Mouse (Mus musculus): ENCODE measurements around the gene Bptf. TPM values are rescaled to one million over a fixed set of nuclear protein-coding genes. Genes with fewer than 3 reads are reported as not detected.

Bptf gene
- 11.8 TPM for polyA plus RNA-seq (2012; fragmentation: generic; extraction: Trizol)

- H3K27me3 ChIP-seq (ENCODE audit: control insufficient read depth, insufficient read depth, insufficient read length): no peaks in the 10 kb centered on the region
- peak within 1 kb of the TSS; percentile 100 for H3K4me2 ChIP-seq (ENCODE audit: low read depth)
- H3K4me3 ChIP-seq: peak within 1 kb of the TSS; percentile 54
- peaks cover 45% of the 10 kb centered on the region for H3K79me2 ChIP-seq (ENCODE audit: control insufficient read depth, insufficient read depth)
- peak within 1 kb of the TSS; percentile 65 for H3ac ChIP-seq (ENCODE audit: control insufficient read depth, insufficient read length)
- TF ChIP-seq MYOG (IDR thresholded peaks at IDR 0.05; ENCODE audit: control insufficient read depth in 1 of 3, insufficient read depth in 1 of 3, insufficient read length in 2 of 3, low read depth in 2 of 3): peak in 1 of 3 experiments; percentile 50
- peak; percentile 70 for TF ChIP-seq POLR2AphosphoS2 (IDR thresholded peaks at IDR 0.05; ENCODE audit: insufficient read length, low read depth)
- no peak for TF ChIP-seq E2F4 (IDR thresholded peaks at IDR 0.05; ENCODE audit: insufficient read depth)
- no peak for TF ChIP-seq TCF3 (IDR thresholded peaks at IDR 0.05; ENCODE audit: insufficient read length, low read depth)
- TF ChIP-seq USF1 (IDR thresholded peaks at IDR 0.05; ENCODE audit: low read depth): peak; percentile 90
- no peak for TF ChIP-seq SRF (IDR thresholded peaks at IDR 0.05; ENCODE audit: control insufficient read depth, insufficient read length, low read depth)
- no peak for TF ChIP-seq CEBPB (IDR thresholded peaks at IDR 0.05; ENCODE audit: insufficient read depth, poor library complexity, severe bottlenecking)
- no peak for TF ChIP-seq TCF12 (IDR thresholded peaks at IDR 0.05; ENCODE audit: insufficient read depth, poor library complexity, severe bottlenecking)
- TF ChIP-seq POLR2A (IDR thresholded peaks at IDR 0.05; ENCODE audit: insufficient read length, low read depth): peak; percentile 67
- TF ChIP-seq MYOD1 (IDR thresholded peaks at IDR 0.05; ENCODE audit: control insufficient read depth in 1 of 3, insufficient read length in 2 of 3, low read depth in 2 of 3): no peak
- no peak for TF ChIP-seq MAX (IDR thresholded peaks at IDR 0.05; ENCODE audit: low read depth)
- TF ChIP-seq REST (IDR thresholded peaks at IDR 0.05; ENCODE audit: insufficient read depth, insufficient read length): no peak
- no peaks in the 10 kb centered on the region for H3K36me3 ChIP-seq (ENCODE audit: control insufficient read depth, insufficient read depth)
These were observed at the start of gene Bptf for GRCm38 (mm10) chr11:107131749-107132421. TSS of gene Bptf (minus strand) at chr11:107132127.

GRCm38 (mm10) chr11:107161215-107161614 is 29.3 kb upstream of the Bptf start:
- Histone ChIP-seq H3K27me3 (ENCODE audit: control insufficient read depth, insufficient read depth, insufficient read length) (no peaks in the 10 kb centered on the region), H3K4me3 (no peak overlapping the region), H3K79me2 (ENCODE audit: control insufficient read depth, insufficient read depth) (no peaks in the 10 kb centered on the region), H3K4me2 (ENCODE audit: low read depth) (no peak overlapping the region), H3K36me3 (ENCODE audit: control insufficient read depth, insufficient read depth) (peaks cover 3% of the 10 kb centered on the region), H3ac (ENCODE audit: control insufficient read depth, insufficient read length) (no peak overlapping the region)
- TF ChIP-seq TCF12 (IDR thresholded peaks at IDR 0.05; ENCODE audit: insufficient read depth, poor library complexity, severe bottlenecking) (no peak), POLR2A (IDR thresholded peaks at IDR 0.05; ENCODE audit: insufficient read length, low read depth) (no peak), POLR2AphosphoS2 (IDR thresholded peaks at IDR 0.05; ENCODE audit: insufficient read length, low read depth) (no peak), SRF (IDR thresholded peaks at IDR 0.05; ENCODE audit: control insufficient read depth, insufficient read length, low read depth) (no peak), E2F4 (IDR thresholded peaks at IDR 0.05; ENCODE audit: insufficient read depth) (no peak), MAX (IDR thresholded peaks at IDR 0.05; ENCODE audit: low read depth) (no peak), TCF3 (IDR thresholded peaks at IDR 0.05; ENCODE audit: insufficient read length, low read depth) (no peak), REST (IDR thresholded peaks at IDR 0.05; ENCODE audit: insufficient read depth, insufficient read length) (no peak), MYOG (IDR thresholded peaks at IDR 0.05; ENCODE audit: control insufficient read depth in 1 of 3, insufficient read depth in 1 of 3, insufficient read length in 2 of 3, low read depth in 2 of 3) (no peak), CEBPB (IDR thresholded peaks at IDR 0.05; ENCODE audit: insufficient read depth, poor library complexity, severe bottlenecking) (no peak), MYOD1 (IDR thresholded peaks at IDR 0.05; ENCODE audit: control insufficient read depth in 1 of 3, insufficient read length in 2 of 3, low read depth in 2 of 3) (no peak), USF1 (IDR thresholded peaks at IDR 0.05; ENCODE audit: low read depth) (no peak)

GRCm38 (mm10) chr11:107159034-107159433 is 27.1 kb upstream of the Bptf start:
- TF ChIP-seq USF1 (IDR thresholded peaks at IDR 0.05; ENCODE audit: low read depth) (no peak), MAX (IDR thresholded peaks at IDR 0.05; ENCODE audit: low read depth) (no peak), MYOD1 (IDR thresholded peaks at IDR 0.05; ENCODE audit: control insufficient read depth in 1 of 3, insufficient read length in 2 of 3, low read depth in 2 of 3) (no peak), MYOG (IDR thresholded peaks at IDR 0.05; ENCODE audit: control insufficient read depth in 1 of 3, insufficient read depth in 1 of 3, insufficient read length in 2 of 3, low read depth in 2 of 3) (no peak), CEBPB (IDR thresholded peaks at IDR 0.05; ENCODE audit: insufficient read depth, poor library complexity, severe bottlenecking) (no peak)
- H3K4me3 ChIP-seq: no peak overlapping the region
- no peak overlapping the region for H3ac ChIP-seq (ENCODE audit: control insufficient read depth, insufficient read length)
- H3K27me3 ChIP-seq (ENCODE audit: control insufficient read depth, insufficient read depth, insufficient read length): no peaks in the 10 kb centered on the region
- H3K4me2 ChIP-seq (ENCODE audit: low read depth): no peak overlapping the region
- H3K36me3 ChIP-seq (ENCODE audit: control insufficient read depth, insufficient read depth): no peaks in the 10 kb centered on the region
- H3K79me2 ChIP-seq (ENCODE audit: control insufficient read depth, insufficient read depth): no peaks in the 10 kb centered on the region

GRCm38 (mm10) chr11:107156977-107157642 is 25.2 kb upstream of the Bptf start:
- Histone ChIP-seq H3K79me2 (ENCODE audit: control insufficient read depth, insufficient read depth) (no peaks in the 10 kb centered on the region), H3K4me3 (no peak overlapping the region), H3K27me3 (ENCODE audit: control insufficient read depth, insufficient read depth, insufficient read length) (no peaks in the 10 kb centered on the region), H3K4me2 (ENCODE audit: low read depth) (peak overlapping the region; percentile 8), H3K36me3 (ENCODE audit: control insufficient read depth, insufficient read depth) (no peaks in the 10 kb centered on the region), H3ac (ENCODE audit: control insufficient read depth, insufficient read length) (no peak overlapping the region)
- TF ChIP-seq E2F4 (IDR thresholded peaks at IDR 0.05; ENCODE audit: insufficient read depth) (no peak), USF1 (IDR thresholded peaks at IDR 0.05; ENCODE audit: low read depth) (no peak), TCF12 (IDR thresholded peaks at IDR 0.05; ENCODE audit: insufficient read depth, poor library complexity, severe bottlenecking) (no peak), MYOG (IDR thresholded peaks at IDR 0.05; ENCODE audit: control insufficient read depth in 1 of 3, insufficient read depth in 1 of 3, insufficient read length in 2 of 3, low read depth in 2 of 3) (peak in 1 of 3 experiments; percentile 5)

Measured in myocyte (in vitro differentiated cells).